Mouse (Mus musculus) telencephalon, adult 2 months (tissue): Measurements from ENCODE around the gene Mymx.

Source experiments
- DNase-seq: peaks from one replicate; pipeline ENCODE4 v3.0.0-alpha.2; 2011; ENCODE audit warnings: low read depth, low spot score

Mymx gene

DNA sequence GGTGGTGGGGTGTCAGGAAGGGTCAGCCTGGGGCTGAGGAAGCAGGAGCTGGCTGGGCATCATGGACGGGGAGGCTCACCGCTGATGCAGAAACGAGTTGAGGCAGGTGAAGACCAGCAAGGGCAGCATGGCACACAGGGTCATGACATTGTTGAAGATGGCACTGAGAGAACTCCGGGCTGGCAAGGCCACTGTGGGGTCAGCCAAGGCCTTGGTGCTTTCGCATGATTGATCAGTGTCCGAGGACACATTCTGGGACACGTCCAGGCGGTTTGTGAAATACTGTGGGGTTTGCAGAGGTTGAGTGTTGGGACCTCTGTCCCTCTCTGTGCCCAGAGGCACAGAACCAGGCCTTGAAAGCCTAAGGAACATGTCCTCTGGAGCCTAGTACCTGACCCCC lies 12.1 kb downstream of the Mymx start:
- DNase-seq: no peak

DNA sequence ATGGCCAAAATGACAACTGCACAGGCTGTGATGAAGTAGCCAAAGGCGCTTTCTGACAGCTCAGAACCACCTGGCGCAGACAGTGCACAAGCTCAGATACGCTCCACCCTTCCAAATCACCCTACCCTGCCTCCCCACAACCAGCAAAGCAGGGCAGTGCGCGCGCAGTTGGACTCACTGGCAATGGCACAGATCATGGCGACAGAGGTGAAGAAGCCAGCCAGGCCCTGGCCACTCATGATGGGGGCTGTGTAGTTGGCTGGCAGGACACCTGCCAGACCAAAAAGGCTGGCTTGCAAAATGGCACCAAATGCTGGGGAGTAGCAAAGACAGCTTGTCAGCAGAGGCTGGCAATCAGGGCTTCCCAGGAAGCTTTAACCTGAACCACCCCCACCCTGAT lies 12.7 kb downstream of the Mymx start:
- no peak for DNase-seq

DNA sequence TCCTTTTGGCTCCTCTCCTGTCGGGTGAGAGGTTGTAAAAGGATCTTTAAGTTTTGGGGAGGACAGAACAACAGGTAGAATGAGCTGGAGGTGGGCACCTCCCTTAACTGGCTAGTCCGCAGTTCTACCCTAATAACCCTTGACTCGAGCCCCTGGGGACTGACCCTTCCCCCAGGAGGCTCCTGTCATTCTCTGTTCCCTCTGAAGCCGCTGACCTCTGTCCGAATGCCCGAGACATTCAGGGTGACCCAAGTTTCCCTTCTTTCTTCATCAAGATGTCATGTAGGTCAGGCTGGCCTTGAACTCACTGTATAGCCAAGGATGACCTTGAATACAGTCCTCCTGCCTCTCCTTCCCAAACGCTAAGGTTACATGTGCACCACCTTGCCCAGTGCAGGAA lies 13.5 kb downstream of the Mymx start:
- DNase-seq: no peak

DNA sequence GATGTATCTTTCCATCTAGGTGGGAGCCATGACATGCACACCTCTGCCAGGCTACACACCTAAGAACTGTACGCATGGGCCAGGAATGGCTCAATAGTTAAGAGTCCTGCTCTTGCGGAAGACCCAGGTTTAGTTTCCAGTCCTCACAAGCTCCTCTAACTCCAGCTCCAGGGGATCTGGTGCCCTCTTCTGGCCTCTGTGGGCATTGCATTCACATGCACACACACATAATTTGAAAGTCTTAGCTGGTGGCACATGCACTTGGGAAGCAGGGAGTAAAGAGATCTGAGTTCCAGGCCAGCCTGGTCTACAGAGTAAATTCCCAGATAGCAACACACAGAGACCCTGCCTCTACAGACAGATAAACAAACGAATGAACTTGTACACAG lies 15.5 kb downstream of the Mymx start:
- DNase-seq: no peak

DNA sequence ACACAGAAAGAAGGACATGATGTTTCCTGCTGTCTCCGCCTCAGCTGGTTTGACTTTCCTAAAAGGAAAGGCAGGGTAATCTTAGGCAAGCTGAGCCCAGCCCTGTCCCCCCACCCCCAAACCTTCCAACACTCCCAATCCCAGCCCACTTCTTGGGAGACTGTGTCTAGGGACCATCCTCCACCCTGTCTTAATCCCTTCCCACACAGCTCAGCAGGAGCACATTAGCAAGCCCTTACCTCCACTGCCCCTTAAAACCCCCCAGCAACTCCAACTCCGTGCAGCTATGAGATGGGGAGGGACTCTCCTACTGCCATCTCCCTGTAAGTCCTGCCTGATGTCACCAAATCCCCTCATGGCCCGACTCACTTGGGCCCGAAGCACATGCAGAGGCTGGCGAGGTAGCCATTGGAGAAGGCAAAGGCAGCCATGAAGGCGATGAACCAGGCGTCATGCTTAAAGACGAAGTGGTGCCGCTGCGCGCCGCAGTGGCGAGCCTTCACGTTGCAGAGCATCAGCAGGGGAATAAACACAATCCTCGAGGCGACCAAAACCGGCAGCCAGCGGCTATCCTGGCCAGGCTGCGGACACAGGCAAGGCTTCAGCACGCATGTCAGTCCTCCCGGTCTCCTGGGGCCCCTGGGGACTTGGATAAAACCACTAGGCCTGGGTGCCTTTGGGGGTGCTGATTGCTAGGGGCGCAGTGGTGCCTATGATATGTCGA lies 16.0 kb downstream of the Mymx start:
- no peak for DNase-seq

DNA sequence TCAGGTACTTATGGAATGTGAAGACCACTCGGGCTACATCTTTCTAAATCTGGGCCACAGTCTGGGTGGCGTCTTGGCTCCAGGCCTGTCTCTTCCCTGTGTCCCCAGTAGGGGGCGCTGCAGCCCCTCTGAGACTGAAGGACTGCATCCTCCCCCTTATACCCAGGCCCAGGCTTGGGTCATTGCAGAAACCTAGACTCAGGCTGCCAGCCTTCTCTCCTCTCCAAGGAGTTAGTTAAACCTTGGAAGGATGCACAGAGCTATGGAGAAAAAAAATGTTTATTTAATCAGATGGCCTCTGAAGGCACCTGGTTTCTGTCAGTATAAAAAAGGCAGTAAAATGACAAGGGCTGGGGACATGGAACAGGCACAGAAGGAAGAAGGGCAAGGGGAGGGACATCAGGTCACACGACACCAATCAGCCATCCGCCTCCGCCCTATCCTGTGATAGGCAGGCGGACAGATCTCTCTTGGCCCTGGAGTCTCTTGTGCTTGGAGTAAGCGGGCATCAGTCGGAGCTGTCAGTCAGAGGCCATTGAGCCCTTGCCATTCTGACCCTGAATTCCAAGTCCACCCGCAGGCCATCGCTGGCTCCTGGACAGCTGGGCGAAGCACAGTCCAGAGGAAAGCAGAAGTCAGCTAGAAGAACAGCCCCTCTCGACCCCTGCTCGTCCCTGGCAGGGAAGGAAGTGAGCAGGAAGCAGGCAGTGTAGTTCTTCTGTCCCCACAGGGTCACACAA lies 16.8 kb downstream of the Mymx start:
- no peak for DNase-seq

DNA sequence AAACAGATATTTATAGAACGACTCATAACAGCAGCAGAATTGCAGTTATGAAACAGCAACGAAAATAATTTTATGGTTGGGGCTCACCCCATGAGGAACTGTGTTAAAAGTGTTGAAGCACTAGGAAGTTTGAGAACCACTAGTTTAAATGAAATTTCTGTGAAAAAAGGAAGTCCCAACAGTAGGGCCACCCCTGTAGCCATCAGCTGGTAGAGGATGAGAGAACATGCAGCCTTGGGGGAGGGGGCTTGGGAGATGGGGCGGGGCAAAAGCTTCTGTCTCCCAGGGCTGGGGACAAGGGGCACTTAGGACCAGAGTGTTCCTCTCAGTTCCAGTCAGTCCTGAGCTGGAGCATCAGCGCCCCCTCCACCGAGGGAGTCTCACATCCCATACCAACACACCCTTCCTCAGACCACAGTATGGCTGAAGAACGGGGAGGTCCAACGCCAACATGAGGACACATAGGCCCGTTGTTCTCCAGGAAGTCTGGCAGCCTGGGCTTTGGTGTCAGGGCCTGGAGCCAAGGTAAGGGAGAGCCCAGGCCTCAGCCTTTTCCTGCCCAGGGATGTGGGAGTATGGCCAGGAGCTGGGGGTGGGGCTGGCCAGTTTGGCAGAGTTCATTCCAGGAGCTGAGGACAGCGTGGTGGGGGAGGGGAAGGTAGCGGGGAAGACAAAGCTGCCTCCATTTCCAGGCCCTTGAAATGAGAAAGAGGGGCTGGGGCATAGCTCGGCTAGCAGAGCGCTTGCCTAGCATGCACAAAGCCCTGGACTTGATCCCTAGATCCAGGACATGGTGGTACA lies 17.6 kb downstream of the Mymx start:
- DNase-seq: no peak

DNA sequence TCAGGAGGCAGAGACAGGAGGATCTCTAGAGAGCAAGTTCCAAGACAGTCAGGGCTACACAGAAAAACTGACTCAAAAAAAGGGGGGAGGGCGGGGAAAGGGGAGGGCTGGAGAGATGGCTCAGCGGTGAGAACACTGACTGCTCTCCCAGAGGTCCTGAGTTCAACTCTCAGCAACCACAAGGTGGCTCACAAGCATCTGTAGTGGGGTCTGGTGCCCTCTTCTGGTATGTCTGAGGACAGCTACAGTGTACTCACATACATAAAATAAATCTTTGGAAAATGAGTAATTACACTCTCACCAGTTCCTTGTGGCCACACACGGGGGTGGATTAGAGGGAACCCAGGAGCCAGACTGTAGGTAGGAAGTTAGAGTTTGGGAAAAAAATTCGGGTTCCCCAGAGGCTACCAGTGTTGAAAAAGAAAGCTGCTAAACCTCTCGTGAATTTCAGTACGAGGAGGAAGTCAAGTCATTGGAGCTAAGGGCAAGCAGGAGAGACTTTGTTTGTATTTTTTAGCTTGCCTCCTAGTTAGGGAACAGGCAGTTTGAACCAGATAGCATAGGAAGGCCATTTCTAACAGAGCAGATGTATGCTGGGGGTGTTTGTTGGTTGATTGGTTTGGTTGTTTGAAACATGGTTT lies 19.1 kb downstream of the Mymx start:
- DNase-seq: no peak

DNA sequence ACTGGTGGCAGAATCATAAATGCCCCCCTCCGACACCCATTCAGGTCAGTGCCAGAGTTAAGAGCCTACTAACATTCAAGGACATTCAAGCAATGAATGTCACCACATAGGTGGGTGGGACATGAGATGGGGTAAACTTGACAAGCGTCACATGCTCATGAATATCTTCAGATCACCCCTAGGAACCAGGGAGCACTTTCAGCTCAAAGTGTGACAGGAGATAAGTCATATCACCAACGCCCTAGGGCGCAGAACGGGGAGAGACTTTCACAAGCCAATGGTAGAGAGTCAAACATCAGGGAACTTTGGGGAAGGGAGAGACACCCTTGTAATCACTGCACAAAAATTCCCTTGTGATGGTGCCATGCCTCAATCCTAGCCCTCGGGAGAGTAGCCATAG lies 19.7 kb downstream of the Mymx start:
- DNase-seq: no peak

DNA sequence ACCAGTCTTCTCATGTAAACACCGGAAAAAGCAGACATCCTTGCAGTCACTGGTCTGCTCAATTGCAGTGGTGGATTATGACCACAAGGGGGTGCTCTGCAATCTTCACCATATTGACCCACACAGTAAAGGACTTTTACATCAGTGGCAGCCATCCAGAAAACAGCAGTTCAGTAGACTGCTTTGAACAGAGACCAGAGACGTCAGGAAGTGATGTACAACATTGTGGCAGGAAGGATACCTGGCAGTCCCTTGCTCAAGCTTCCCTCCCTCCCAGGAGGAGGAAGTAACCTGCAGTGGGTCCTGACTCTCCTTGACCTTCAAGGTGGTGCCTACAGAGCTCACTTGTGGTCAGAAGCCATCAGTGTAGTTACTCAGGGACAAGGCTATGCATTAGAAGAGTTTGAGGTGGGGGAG lies 20.3 kb downstream of the Mymx start:
- no peak for DNase-seq

DNA sequence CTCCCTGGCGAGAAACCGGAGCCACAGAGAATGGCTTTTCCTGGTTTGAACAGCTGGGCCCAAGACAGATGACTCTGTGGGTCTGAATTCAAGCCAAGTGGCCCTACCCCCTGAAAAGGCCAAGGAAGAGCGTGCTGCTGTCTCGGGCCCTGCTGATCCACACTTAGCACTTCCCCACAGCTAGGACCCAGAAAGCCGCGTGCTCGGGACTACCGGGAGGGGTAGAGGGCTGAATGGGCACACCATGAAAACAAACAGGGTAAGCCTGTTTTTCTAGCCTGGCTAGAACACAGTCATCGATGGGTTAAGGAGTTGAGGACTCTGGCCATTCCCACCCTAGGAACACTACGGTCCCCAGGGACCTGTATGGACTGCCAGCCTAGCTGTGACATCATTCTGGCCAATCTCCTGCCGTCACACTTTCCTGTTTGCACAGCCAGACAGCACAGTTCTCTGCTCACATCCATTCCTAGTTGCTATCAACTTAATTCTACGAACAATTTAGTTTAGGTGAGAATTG lies 20.9 kb downstream of the Mymx start:
- no peak for DNase-seq

DNA sequence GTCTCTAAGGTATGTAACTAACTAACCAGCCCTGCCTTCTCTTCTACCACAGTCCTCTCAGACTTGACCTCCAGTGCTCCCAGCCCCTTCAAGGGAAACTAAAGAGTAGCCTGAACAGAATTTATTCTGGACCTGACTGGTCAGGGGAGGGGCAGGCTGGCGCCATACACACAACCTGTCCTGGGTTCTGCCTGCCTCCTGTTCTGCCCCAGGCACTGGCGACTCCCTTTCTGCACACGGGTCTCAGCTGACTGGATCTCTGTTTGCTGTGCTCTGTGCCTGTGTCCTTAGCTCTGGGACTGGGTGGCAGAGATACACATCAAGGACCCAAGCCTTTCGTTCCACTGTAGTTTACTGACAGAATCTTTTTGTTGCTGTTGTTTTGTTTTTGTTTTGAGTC lies 22.3 kb downstream of the Mymx start:
- DNase-seq: no peak

DNA sequence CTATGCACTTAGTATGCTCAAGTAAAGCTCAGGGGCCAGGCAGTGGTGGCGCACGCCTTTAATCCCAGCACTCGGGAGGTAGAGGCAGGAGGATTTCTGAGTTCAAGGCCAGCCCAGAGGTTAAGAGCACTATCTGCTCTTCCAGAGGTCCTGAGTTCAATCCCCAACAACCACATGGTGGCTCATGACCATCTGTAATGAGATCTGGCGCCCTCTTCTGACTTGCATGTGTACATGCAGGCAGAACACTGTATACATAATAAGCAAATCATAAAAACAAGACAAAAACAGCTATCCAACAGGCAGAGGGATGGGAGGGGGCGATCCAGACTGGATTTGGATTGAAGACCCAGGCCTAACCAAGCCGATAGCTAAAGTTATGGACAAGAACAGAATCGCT lies 23.1 kb downstream of the Mymx start:
- no peak for DNase-seq

DNA sequence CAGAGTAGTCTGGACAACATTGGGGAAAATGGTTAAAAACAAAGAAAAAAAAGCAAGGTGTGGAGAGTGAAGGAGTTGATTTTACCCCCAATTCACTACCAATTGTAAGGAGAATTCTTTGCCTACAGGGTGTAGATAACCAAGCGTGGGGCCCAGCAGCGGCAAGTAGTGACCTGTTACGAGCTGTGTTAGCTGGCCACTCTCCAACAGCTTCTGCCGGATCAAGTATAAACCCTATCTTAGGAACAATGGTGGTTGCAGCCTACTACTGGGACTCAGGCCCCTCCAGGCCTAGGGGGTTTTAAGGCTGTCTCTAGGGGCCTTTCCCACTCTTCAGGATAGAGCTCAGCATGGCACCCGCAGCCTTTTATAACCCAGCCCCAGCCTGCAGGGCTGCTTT lies 23.7 kb downstream of the Mymx start:
- no peak for DNase-seq

DNA sequence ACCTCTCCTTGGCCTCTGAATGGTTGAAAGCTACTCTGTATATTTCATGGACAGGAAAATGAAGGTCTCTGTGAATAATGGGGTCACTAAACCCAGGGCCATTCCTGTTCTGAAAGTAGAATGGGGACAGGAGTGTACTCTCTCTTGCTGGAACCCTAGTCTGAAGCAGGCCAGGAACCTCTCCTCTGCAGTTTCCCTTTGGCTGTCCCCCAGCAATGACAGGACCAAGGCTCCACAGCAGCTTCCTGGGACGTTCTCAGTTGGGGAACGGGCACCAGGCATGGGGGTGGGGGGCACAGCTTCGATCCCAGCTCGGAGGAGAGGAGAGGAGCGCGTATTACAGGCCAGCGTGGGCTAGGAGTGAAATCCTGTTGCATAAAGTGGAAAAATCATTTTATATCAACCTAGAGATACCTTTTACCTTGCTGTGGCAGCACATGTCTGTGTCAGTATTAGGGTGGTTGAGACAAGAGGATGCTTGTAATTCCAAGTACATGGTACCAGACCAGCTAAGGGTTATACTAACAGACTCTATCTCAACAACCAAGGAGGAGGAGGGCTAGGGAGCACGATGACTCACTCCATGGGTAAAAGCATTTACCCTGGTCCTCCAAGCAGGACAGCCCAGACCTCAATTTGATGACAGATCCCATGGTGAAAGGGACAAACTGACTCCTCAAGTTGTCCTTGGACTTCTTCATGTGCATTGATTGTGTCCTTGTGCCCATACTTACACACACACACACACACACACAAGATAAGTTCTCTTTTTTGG lies 26.6 kb downstream of the Mymx start:
- no peak for DNase-seq

DNA sequence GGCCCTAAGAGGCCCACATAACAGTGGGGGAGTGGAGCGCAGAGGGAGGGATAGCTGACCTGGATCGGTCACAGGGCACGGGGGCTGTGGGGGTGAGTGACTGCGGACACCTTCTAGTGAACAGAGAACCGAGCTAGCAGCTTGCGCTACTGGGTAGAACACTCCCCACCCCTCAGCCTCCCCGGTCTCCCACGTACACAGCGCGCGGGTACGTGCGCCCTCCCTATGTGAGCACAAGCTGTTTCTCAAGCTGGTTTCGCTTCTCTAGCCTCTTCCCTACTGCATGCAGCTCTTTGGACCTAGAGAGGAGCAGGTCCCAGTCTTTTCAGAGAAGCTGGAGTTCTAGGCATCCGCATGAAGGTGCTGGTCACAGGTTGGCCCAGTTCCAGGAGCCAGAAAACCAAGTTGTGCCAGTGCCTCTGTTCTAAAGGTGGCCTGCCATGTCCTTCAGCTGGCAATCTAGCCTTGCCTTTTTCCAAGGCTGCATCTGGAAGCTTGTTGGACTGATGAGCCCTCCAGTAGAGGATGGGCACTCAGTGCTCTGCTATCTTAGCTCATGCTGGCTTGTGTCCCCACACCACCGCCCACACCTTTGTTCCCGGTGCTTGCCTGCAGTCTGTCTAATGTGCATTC lies 27.7 kb downstream of the Mymx start:
- DNase-seq: peak; percentile 90

DNA sequence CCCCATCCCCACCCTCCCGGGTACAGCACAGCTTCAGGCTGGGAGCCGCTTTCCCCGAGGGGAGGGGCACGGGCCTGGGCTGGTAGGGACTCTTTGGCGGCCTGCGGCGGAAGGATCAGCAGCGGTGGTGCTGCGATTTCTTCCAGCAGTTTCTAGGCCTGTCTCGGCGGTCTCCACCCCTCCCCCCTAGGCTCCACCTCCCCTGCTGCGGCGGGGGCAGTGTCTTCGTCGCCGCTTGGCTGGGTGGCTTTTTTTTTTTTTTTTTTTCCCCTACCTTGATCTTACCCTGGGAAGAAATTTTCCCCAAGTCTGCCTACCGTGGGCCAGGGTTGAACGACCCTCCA lies 28.1 kb downstream of the Mymx start:
- peak; percentile 93 for DNase-seq

DNA sequence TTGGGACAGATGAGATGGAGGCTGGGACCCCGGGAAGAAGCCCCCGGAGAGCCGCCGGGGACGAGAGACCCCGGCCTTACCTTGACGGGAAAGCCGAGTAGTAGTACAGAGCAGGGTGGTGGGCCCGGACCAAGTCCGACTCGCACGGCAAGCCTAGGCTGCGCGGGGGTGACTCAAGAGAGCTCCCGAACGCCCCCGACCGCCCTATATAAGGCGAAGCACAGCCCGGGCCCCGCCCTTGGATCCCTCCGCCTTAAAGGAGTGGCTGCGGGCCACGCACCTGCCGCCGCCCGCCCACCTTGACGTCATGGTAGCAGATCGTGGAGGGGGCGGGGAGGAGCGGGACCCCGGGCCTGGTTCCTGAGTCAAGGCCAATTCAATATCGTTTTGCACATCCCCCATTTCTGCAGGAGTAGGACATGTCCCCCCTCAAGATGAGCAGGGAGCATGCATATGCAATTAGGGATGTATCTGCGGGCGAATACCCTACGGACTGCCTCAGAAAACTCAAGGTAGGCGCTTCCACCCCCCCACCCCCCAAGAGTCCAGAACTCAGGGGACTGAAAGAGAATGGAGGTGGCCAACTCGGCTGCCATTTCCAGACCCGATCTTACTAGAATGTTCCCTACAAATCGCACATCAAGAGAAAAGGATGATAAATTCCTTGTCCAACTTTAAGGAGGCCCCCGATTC lies 28.7 kb downstream of the Mymx start, which contains the start of gene Hsp90ab1:
TSS of gene Hsp90ab1 (minus strand) at position 185 of the 693 bp plus-strand sequence.
- peak; percentile 95 for DNase-seq

DNA sequence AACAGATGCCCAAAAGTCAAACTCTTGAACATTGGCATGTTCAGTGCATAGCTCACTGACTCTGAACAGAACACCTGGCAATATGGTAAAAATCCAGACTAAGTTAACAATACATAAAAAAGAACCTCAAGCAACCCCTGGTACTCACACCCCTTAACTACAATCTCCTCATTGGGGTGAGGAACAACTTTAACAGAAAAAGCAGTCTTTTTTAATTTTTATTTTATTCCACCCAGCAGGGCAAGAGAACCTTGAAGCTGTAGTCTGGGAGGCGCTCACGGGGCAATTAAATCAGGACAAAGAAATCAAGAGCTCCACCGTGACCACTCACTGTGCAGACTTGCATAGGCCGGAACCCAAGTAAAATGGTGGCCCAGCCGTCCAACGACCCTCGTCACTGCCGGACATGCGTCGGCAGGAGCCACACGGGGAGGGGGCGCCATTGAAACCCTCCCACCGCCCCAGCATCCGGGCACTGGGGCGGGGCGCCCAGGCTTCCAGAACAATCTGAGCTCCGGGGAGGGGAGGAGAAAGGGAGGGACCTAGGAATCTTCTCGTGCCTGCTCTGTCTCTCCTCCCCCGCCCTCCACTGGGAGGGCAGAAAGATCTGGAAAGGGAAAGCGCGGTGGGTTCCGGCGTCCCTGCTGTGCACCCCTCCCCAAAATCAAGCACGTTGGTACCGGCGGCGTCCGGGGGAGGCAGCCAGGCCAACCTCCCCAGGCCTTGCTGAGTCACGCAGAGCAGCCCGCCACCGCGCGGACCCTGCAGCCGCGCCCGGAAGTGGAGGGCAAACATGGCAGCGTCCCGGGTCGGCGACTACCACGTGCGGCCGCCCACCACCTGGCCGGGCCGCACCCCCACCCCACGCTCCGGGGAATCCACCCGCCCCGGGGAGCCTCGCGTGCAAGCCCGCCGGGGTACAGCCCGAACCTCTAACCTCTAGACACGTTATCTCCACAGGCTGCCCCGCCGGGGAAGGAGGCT lies 29.5 kb downstream of the Mymx start:
- DNase-seq: no peak
